Mouse (Mus musculus) heart, embryonic 12.5 days (tissue): ENCODE data around the gene Tdrd3. TPM values are rescaled to one million over a fixed set of nuclear protein-coding genes. Genes with fewer than 3 reads are reported as not detected.

ENCODE experiments used
- ATAC-seq: fragments of 200-750 bp; cut with Nextera tagmentation; 2 replicates; pipeline ENCODE4 v1.8.0; 2017; ENCODE audit warnings: moderate TSS enrichment, moderate library complexity; ENCODE audit not compliant: insufficient number of reproducible peaks, low FRiP score
- H3K27ac ChIP-seq: fragments of 300-500 bp; sonication (generic); 2 replicates; pipeline ENCODE4 v1.5.1; 2016; ENCODE audit warnings: mild to moderate bottlenecking, moderate library complexity; ENCODE audit not compliant: poor library complexity, severe bottlenecking
- H3K27me3 ChIP-seq: fragments of 300-500 bp; sonication (generic); replicated peaks from 2 replicates; pipeline ENCODE4 v1.6.1; 2016; ENCODE audit warnings: mild to moderate bottlenecking, moderate library complexity
- H3K36me3 ChIP-seq: fragments of 300-500 bp; sonication (generic); 2 replicates; pipeline ENCODE4 v1.6.1; 2016; ENCODE audit warnings: mild to moderate bottlenecking, moderate library complexity
- H3K4me1 ChIP-seq: fragments of 300-500 bp; sonication (generic); replicated peaks from 2 replicates; pipeline ENCODE4 v1.6.1; 2016; ENCODE audit warnings: mild to moderate bottlenecking
- H3K4me2 ChIP-seq: fragments of 300-500 bp; sonication (generic); 2 replicates; pipeline ENCODE4 v1.6.1; 2016; ENCODE audit warnings: mild to moderate bottlenecking, moderate library complexity
- H3K4me3 ChIP-seq: fragments of 300-500 bp; sonication (generic); 2 replicates; pipeline ENCODE4 v1.5.1; 2016; ENCODE audit warnings: mild to moderate bottlenecking
- H3K9ac ChIP-seq: fragments of 300-500 bp; sonication (generic); 2 replicates; pipeline ENCODE4 v1.6.1; 2016; ENCODE audit warnings: mild to moderate bottlenecking, moderate library complexity
- H3K9me3 ChIP-seq: fragments of 300-500 bp; sonication (generic); replicated peaks from 2 replicates; pipeline ENCODE4 v1.6.1; 2016; ENCODE audit warnings: mild to moderate bottlenecking, moderate library complexity
- WGBS: fragments of 180-500 bp; shearing (Covaris S2); methylation state at CpG from one replicate; pipeline ENCODE4 v1.1.7; 2016; 5-methylcytosine and 5-hydroxymethylcytosine counted together
- polyA plus RNA-seq: library from polyadenylated mRNA; unstranded; fragments of >200 nt; fragmentation: Nextera tagmentation; extraction: Ambion mirVana; gene quantifications from 2 replicates; pipeline ENCODE4 v1.2.1, GENCODE M21; 2016

Gene Tdrd3
- polyA plus RNA-seq, 1 experiment from 2014 or later = 23.3 TPM

GRCm38 (mm10) chr14:87567626-87568446 is 151.4 kb downstream of the Tdrd3 start:
- H3K4me3 ChIP-seq = peak overlapping the region; percentile 51
- peaks cover 10% of the 10 kb centered on the region for H3K27me3 ChIP-seq
- H3K4me2 ChIP-seq = peak overlapping the region; percentile 71
- no peak overlapping the region for H3K27ac ChIP-seq
- ATAC-seq = no peak
- no peaks in the 10 kb centered on the region for H3K9me3 ChIP-seq
- WGBS = 16% methylated on average over 20 of the region's 20 CpGs
- peaks cover 11% of the 10 kb centered on the region; the same call in 1 of the 2 replicates for H3K4me1 ChIP-seq
- H3K36me3 ChIP-seq = no peaks in the 10 kb centered on the region
- H3K9ac ChIP-seq = peak overlapping the region; percentile 10; the same call in 1 of the 2 replicates

- Histone ChIP-seq H3K4me2 (peak overlapping the region; percentile 71), H3K27me3 (peaks cover 10% of the 10 kb centered on the region), H3K4me1 (peaks cover 11% of the 10 kb centered on the region; the same call in 1 of the 2 replicates), H3K9me3 (no peaks in the 10 kb centered on the region), H3K36me3 (no peaks in the 10 kb centered on the region), H3K9ac (peak overlapping the region; percentile 10; the same call in 1 of the 2 replicates), H3K4me3 (peak overlapping the region; percentile 51), H3K27ac (no peak overlapping the region)
- WGBS = 13% methylated on average over 15 of the region's 15 CpGs
- no peak for ATAC-seq
Measured at GRCm38 (mm10) chr14:87568447-87568908, 152.0 kb downstream of the Tdrd3 start.

GRCm38 (mm10) chr14:87569471-87569870 is 153.0 kb downstream of the Tdrd3 start:
- no peaks in the 10 kb centered on the region for H3K36me3 ChIP-seq
- no peaks in the 10 kb centered on the region for H3K9me3 ChIP-seq
- peaks cover 10% of the 10 kb centered on the region for H3K27me3 ChIP-seq
- no peak overlapping the region for H3K9ac ChIP-seq
- no peak overlapping the region for H3K27ac ChIP-seq
- H3K4me2 ChIP-seq = no peak overlapping the region
- no peak for ATAC-seq
- H3K4me1 ChIP-seq = peaks cover 11% of the 10 kb centered on the region; the same call in 1 of the 2 replicates
- no peak overlapping the region for H3K4me3 ChIP-seq
- WGBS = 77% methylated on average over 2 of the region's 2 CpGs

- WGBS = 53% methylated on average over 5 of the region's 5 CpGs
- Histone ChIP-seq H3K4me1 (peaks cover 11% of the 10 kb centered on the region; the same call in 1 of the 2 replicates), H3K9ac (no peak overlapping the region), H3K4me2 (no peak overlapping the region), H3K36me3 (no peaks in the 10 kb centered on the region), H3K27me3 (peaks cover 10% of the 10 kb centered on the region), H3K4me3 (no peak overlapping the region), H3K27ac (no peak overlapping the region), H3K9me3 (no peaks in the 10 kb centered on the region)
- ATAC-seq = no peak
Measured at GRCm38 (mm10) chr14:87572453-87572852, 156.0 kb downstream of the Tdrd3 start.

- Histone ChIP-seq H3K9ac (no peak overlapping the region), H3K4me3 (no peak overlapping the region), H3K27me3 (no peaks in the 10 kb centered on the region), H3K27ac (no peak overlapping the region), H3K4me1 (no peaks in the 10 kb centered on the region), H3K36me3 (no peaks in the 10 kb centered on the region), H3K4me2 (no peak overlapping the region), H3K9me3 (no peaks in the 10 kb centered on the region)
- ATAC-seq = no peak
- 78% methylated on average over 3 of the region's 3 CpGs for WGBS
Measured at GRCm38 (mm10) chr14:87582610-87583009, 166.2 kb downstream of the Tdrd3 start.
